ENCODE assay signal across 8 mouse cellular contexts in the genomic region with DNA sequence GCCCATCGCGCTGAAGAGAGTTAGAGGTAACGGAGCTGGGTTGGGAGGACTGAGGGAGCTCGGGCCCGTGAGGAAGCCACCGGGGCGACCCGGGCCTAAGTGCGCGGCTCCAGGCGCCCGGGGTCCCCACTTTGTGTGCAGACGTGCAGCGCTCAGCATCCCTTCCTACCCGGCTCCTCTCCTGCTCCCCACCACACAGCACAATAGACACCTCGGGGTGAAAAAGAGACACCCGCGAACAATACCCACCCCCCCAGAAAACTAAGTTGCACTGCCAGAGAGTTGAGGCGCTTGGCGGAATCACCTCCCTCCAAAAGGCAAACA. TPM values are rescaled to one million over a fixed set of nuclear protein-coding genes. Genes with fewer than 3 reads are reported as not detected.
A peak's percentile ranks its signal among the peaks of the same experiment; 100 is the strongest.
DNase-seq lines count a peak whose midpoint lies in the region; ATAC-seq lines count a peak whose summit lies in the region.

No protein-coding gene starts in this region.

- ATAC-seq in lung, embryonic 15.5 days (ENCODE audit: borderline replicate concordance, extremely low read depth, low FRiP score, low TSS enrichment), result no peak; the same call in 1 of the 2 replicates
- ATAC-seq in forebrain, embryonic 11.5 days (replicated peaks; ENCODE audit: low FRiP score), result peak; percentile 70
- ATAC-seq in intestine, embryonic 16.5 days, result peak; percentile 55; the same call in 1 of the 2 replicates
- peak; percentile 66; the same call in 1 of the 2 replicates for ATAC-seq in neural tube, embryonic 13.5 days (ENCODE audit: low read depth)

- H3K36me3 ChIP-seq in lung, embryonic 15.5 days, result no peaks in the 10 kb centered on the region
- no peaks in the 10 kb centered on the region for H3K36me3 ChIP-seq in forebrain, embryonic 11.5 days (ENCODE audit: control insufficient read depth, insufficient read depth, low read length)
- no peaks in the 10 kb centered on the region for H3K36me3 ChIP-seq in intestine, embryonic 16.5 days (ENCODE audit: control insufficient read depth, insufficient read depth, low read length)
- H3K36me3 ChIP-seq in neural tube, embryonic 13.5 days, result 0 out of 2 replicates have a peak, but pooled peaks cover 4% of the 10 kb centered on the region

- peaks cover 15% of the 10 kb centered on the region for H3K4me1 ChIP-seq in lung, embryonic 15.5 days
- peaks cover 4% of the 10 kb centered on the region; the same call in 1 of the 2 replicates for H3K4me1 ChIP-seq in forebrain, embryonic 11.5 days (replicated peaks; ENCODE audit: control insufficient read depth, insufficient read depth, low read length)
- peaks cover 9% of the 10 kb centered on the region; the same call in 1 of the 2 replicates for H3K4me1 ChIP-seq in intestine, embryonic 16.5 days (ENCODE audit: control insufficient read depth, insufficient read depth, low read length)
- H3K4me1 ChIP-seq in neural tube, embryonic 13.5 days (replicated peaks), result peaks cover 28% of the 10 kb centered on the region

- H3K9ac ChIP-seq in lung, embryonic 15.5 days, result peak overlapping the region; percentile 87
- peak overlapping the region; percentile 83 for H3K9ac ChIP-seq in forebrain, embryonic 11.5 days (ENCODE audit: low read length)
- H3K9ac ChIP-seq in intestine, embryonic 16.5 days (ENCODE audit: low read depth, low read length), result peak overlapping the region; percentile 85
- H3K9ac ChIP-seq in neural tube, embryonic 13.5 days, result peak overlapping the region; percentile 96

- no peaks in the 10 kb centered on the region for H3K9me3 ChIP-seq in lung, embryonic 15.5 days
- no peaks in the 10 kb centered on the region for H3K9me3 ChIP-seq in forebrain, embryonic 11.5 days (ENCODE audit: control insufficient read depth, low read length)
- no peaks in the 10 kb centered on the region for H3K9me3 ChIP-seq in intestine, embryonic 16.5 days (ENCODE audit: control insufficient read depth, low read length)
- H3K9me3 ChIP-seq in neural tube, embryonic 13.5 days, result no peaks in the 10 kb centered on the region

- peak overlapping the region; percentile 91 for H3K4me2 ChIP-seq in lung, embryonic 15.5 days
- peak overlapping the region; percentile 96 for H3K4me2 ChIP-seq in forebrain, embryonic 11.5 days (ENCODE audit: low read depth, low read length, severe bottlenecking)
- H3K4me2 ChIP-seq in intestine, embryonic 16.5 days (ENCODE audit: low read depth, low read length), result peak overlapping the region; percentile 92
- H3K4me2 ChIP-seq in neural tube, embryonic 13.5 days, result peak overlapping the region; percentile 86

- WGBS in lung, embryonic 15.5 days, result under 1% methylated on average over 20 of the region's 20 CpGs
- WGBS in forebrain, embryonic 11.5 days, result 3% methylated on average over 12 of the region's 20 CpGs
- WGBS in intestine, embryonic 16.5 days, result 2% methylated on average over 20 of the region's 20 CpGs
- 2% methylated on average over 20 of the region's 20 CpGs for WGBS in neural tube, embryonic 13.5 days

- H3K27me3 ChIP-seq in lung, embryonic 15.5 days, result 0 out of 2 replicates have a peak, but pooled peaks cover 4% of the 10 kb centered on the region
- H3K27me3 ChIP-seq in forebrain, embryonic 11.5 days (ENCODE audit: control insufficient read depth, insufficient read depth, low read length), result peaks cover 3% of the 10 kb centered on the region; the same call in 1 of the 2 replicates
- H3K27me3 ChIP-seq in intestine, embryonic 16.5 days (replicated peaks; ENCODE audit: control insufficient read depth, insufficient read depth, low read length), result peaks cover 5% of the 10 kb centered on the region; the same call in 1 of the 2 replicates
- H3K27me3 ChIP-seq in neural tube, embryonic 13.5 days, result peaks cover 8% of the 10 kb centered on the region; the same call in 1 of the 2 replicates

- H3K27ac ChIP-seq in lung, embryonic 15.5 days, result peak overlapping the region; percentile 87
- peak overlapping the region; percentile 68 for H3K27ac ChIP-seq in forebrain, embryonic 11.5 days (ENCODE audit: low read depth, low read length)
- H3K27ac ChIP-seq in intestine, embryonic 16.5 days (ENCODE audit: low read length), result peak overlapping the region; percentile 80
- H3K27ac ChIP-seq in neural tube, embryonic 13.5 days (replicated peaks), result peak overlapping the region; percentile 86

- DNase-seq in lung, postnatal 36 days, result no peak
- no peak for DNase-seq in forebrain, embryonic 11.5 days (ENCODE audit: low spot score)
- DNase-seq in Muller cell, postnatal 12 days (ENCODE audit: inconsistent ontology term), result no peak
- no peak for DNase-seq in layer of hippocampus, adult 9-11 months
- DNase-seq in gastrocnemius, adult 18-20 months (ENCODE audit: low spot score), result no peak

- H3K4me3 ChIP-seq in lung, embryonic 15.5 days, result peak overlapping the region; percentile 85
- peak overlapping the region; percentile 65 for H3K4me3 ChIP-seq in forebrain, embryonic 11.5 days (ENCODE audit: low read depth, low read length)
- H3K4me3 ChIP-seq in intestine, embryonic 16.5 days (ENCODE audit: low read length), result peak overlapping the region; percentile 75
- H3K4me3 ChIP-seq in neural tube, embryonic 13.5 days, result peak overlapping the region; percentile 79

RNA-seq across cellular contexts. Expression of a gene that starts 0.5 kb away (rescaled TPM):
- polyA plus RNA-seq in lung, embryonic 15.5 days (2015; fragmentation: Nextera tagmentation; extraction: Ambion mirVana), result 3.6 and 4.1 TPM in 2 replicates
- 13.0 and 13.2 TPM in 2 replicates for polyA plus RNA-seq in forebrain, embryonic 11.5 days (2014; fragmentation: Nextera tagmentation; extraction: Ambion mirVana)
- 1.5 and 1.7 TPM in 2 replicates for polyA plus RNA-seq in intestine, embryonic 16.5 days (2015; fragmentation: Nextera tagmentation; extraction: Ambion mirVana)
- 12.4 and 13.5 TPM in 2 replicates for polyA plus RNA-seq in neural tube, embryonic 13.5 days (2015; fragmentation: Nextera tagmentation; extraction: Ambion mirVana)
- 10 to 100 TPM; 14.6 to 14.9 TPM for total RNA-seq in gastrocnemius, adult 18-20 months (2021)

RNA-seq across cellular contexts. Expression of a gene that starts 32.7 kb away (rescaled TPM):
- polyA plus RNA-seq in lung, embryonic 15.5 days (2015; fragmentation: Nextera tagmentation; extraction: Ambion mirVana), result 1.2 and 1.6 TPM in 2 replicates
- 1.6 and 1.9 TPM in 2 replicates for polyA plus RNA-seq in forebrain, embryonic 11.5 days (2014; fragmentation: Nextera tagmentation; extraction: Ambion mirVana)
- 0.49 and 0.57 TPM in 2 replicates for polyA plus RNA-seq in intestine, embryonic 16.5 days (2015; fragmentation: Nextera tagmentation; extraction: Ambion mirVana)
- 2.4 and 2.7 TPM in 2 replicates for polyA plus RNA-seq in neural tube, embryonic 13.5 days (2015; fragmentation: Nextera tagmentation; extraction: Ambion mirVana)
- total RNA-seq in gastrocnemius, adult 18-20 months (2021), result 1 to 10 TPM in 1 of 2 experiments, under 1 TPM in 1; 1.00 to 1.0 TPM

RNA-seq across cellular contexts. Expression of a gene that starts 32.8 kb away (rescaled TPM):
- not detected in 2 replicates for polyA plus RNA-seq in lung, embryonic 15.5 days (2015; fragmentation: Nextera tagmentation; extraction: Ambion mirVana)
- 0.15 TPM in 1 of 2 replicates, not detected in the other for polyA plus RNA-seq in forebrain, embryonic 11.5 days (2014; fragmentation: Nextera tagmentation; extraction: Ambion mirVana)
- not detected in 2 replicates for polyA plus RNA-seq in intestine, embryonic 16.5 days (2015; fragmentation: Nextera tagmentation; extraction: Ambion mirVana)
- polyA plus RNA-seq in neural tube, embryonic 13.5 days (2015; fragmentation: Nextera tagmentation; extraction: Ambion mirVana), result not detected in 2 replicates
- not detected for total RNA-seq in gastrocnemius, adult 18-20 months (2021)

RNA-seq across cellular contexts. Expression of a gene that starts 59.3 kb away (rescaled TPM):
- polyA plus RNA-seq in lung, embryonic 15.5 days (2015; fragmentation: Nextera tagmentation; extraction: Ambion mirVana), result 19.7 and 20.6 TPM in 2 replicates
- 17.6 and 18.7 TPM in 2 replicates for polyA plus RNA-seq in forebrain, embryonic 11.5 days (2014; fragmentation: Nextera tagmentation; extraction: Ambion mirVana)
- 10.4 and 11.3 TPM in 2 replicates for polyA plus RNA-seq in intestine, embryonic 16.5 days (2015; fragmentation: Nextera tagmentation; extraction: Ambion mirVana)
- 25.9 and 28.5 TPM in 2 replicates for polyA plus RNA-seq in neural tube, embryonic 13.5 days (2015; fragmentation: Nextera tagmentation; extraction: Ambion mirVana)
- total RNA-seq in gastrocnemius, adult 18-20 months (2021), result 10 to 100 TPM; 11.4 to 13.2 TPM

RNA-seq across cellular contexts. Expression of a gene that starts 59.3 kb away (rescaled TPM):
- polyA plus RNA-seq in lung, embryonic 15.5 days (2015; fragmentation: Nextera tagmentation; extraction: Ambion mirVana), result 28.7 and 31.3 TPM in 2 replicates
- polyA plus RNA-seq in forebrain, embryonic 11.5 days (2014; fragmentation: Nextera tagmentation; extraction: Ambion mirVana), result 19.6 and 20.4 TPM in 2 replicates
- polyA plus RNA-seq in intestine, embryonic 16.5 days (2015; fragmentation: Nextera tagmentation; extraction: Ambion mirVana), result 23.5 and 24.4 TPM in 2 replicates
- 44.5 and 45.9 TPM in 2 replicates for polyA plus RNA-seq in neural tube, embryonic 13.5 days (2015; fragmentation: Nextera tagmentation; extraction: Ambion mirVana)
- total RNA-seq in gastrocnemius, adult 18-20 months (2021), result 10 to 100 TPM; 87.4 to 93.7 TPM
